Mouse (Mus musculus) cortical plate, adult 2 months (tissue): ENCODE data around the gene Cks1b.

Source experiments
- CTCF ChIP-seq: fragments of 200-500 bp; IDR thresholded peaks from 2 replicates; pipeline ENCODE4 v1.5.1; 2011; ENCODE audit warnings: mild to moderate bottlenecking, control low read depth, low read length; ENCODE audit not compliant: insufficient read depth; ENCODE audit errors: extremely low read depth
- POLR2A ChIP-seq: fragments of 200-500 bp; IDR thresholded peaks from 2 replicates; pipeline ENCODE4 v1.6.1; 2011; ENCODE audit warnings: mild to moderate bottlenecking, low read length, control low read depth; ENCODE audit not compliant: insufficient read depth; ENCODE audit errors: extremely low read depth

DNA sequence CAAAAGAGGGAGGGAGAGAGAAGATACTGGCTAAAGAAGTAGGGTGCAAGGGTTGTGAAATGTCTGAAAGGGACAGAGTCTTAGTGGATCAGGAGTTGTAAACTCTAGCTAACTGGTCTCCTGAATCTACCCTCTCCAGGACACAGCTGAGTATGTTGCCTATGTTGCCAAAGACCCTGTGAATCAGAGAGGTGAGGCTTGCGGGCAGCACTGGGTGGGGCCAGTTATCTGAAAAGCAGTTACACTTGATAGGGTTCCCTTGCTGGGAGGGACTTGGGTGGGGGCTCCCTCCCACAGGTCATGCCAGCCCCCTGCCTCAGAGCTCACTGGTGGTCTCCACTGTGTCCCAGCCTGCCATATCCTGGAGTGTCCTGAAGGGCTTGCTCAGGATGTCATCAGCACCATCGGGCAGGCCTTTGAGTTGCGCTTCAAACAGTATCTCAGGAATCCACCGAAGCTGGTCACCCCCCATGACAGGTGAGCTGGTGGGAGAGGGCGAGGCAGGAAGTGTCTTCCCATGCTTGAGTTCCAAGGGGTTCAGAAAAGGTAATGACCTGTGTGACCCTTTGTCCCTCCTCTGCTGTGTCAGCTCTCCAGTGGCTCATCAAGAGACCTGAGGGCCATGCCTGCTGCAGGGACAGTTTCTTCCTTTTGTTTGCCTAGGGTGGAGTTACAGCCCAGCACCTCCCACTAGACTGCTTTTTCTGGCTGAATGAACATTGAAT is 6.4 kb upstream of the Cks1b start:
- no peak for TF ChIP-seq CTCF
- TF ChIP-seq POLR2A = no peak
